Mouse (Mus musculus) embryo, embryonic 11.5 days (tissue): ENCODE results near the gene Spryd4.
"Not testable (repeated sequence)": the region's sequence is repeated elsewhere in the genome, so short reads cannot be mapped to it uniquely, and the experiment has no call there.

Source experiments
- DNase-seq: peaks from one replicate; pipeline ENCODE4 v3.0.0-alpha.2; 2012; ENCODE audit warnings: low read depth, low spot score

Gene Spryd4

DNA sequence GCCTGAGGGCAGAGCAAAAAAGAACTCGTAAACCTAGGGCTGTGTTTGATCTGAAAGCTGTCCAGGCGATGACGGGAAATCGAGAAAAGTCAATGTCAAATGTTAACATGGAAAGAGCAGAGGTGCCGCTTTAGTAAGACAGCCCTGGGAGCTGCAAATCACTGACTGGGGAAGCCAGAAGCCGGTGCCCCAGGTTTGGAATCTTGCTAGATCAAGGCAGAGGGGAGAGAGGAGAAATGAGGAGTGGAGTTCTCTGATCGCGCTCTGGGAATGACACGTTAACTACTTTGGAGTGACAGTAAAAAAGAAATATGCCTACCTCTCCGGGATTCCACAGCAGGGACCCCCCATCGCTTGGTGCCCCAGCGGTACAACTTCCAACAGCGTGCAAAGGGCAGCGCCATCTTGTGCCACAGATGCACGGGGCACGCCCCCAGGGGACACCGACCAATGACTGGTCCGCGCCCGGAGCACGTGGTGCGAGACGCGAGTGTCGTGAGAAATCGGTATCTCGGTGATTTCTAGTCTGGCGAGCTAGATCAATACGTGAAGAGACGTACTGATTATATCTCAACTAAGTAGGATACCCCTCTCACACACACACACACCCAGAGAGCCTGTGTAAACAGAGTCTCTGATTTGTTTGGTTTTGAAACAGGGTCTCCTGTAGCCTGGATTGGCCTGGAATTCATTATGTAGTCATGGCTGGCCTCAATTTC, at the start of gene Spryd4:
Gene Spryd4, minus strand, starts transcription at position 418 of the 719 bp plus-strand sequence.
- peak; percentile 87 for DNase-seq

- DNase-seq: not testable (repeated sequence)
These were observed 48.8 kb upstream of the Spryd4 start for GRCm38 (mm10) chr10:128260376-128260775.

GRCm38 (mm10) chr10:128259946-128260345, 48.3 kb upstream of the Spryd4 start:
- DNase-seq: no peak

DNA sequence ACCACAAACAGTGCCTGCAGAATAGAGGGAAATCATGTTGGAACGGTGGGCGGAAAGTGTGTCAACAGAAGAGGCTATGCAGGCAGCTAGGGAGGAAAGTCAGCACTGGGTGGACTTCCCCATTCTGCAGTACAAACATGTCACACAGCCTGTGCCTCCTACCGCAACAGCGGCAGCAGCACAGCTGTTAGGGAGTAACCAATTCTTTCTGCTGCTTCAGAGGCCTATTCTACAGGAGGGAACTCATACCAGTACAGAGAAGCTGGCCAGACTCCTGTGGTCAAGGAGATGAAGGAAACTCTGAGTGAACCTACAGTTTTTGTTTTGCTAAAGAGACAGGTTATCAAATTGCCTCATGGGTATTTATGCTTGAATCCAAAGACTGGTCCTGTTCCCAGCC, 47.3 kb upstream of the Spryd4 start:
- no peak for DNase-seq

DNA sequence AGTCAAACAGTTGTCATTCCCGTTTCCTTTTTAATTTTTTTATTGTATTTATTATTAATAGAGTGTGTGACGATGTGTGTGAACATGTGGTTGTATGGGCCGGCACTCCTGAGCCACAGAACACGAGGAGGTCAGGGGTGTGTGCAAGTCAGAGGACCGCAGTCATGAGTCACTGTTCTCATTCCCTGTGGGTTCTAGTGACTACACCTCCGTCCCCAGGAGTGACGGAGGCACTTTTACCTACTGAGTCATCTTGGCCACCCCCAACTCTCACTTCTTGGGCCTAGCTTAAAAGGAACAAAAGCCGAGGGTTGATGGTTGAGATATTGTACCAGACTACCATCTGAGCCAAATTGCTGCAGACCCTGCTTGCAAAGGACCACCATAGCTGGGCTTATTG, 44.7 kb upstream of the Spryd4 start:
- DNase-seq: no peak

DNA sequence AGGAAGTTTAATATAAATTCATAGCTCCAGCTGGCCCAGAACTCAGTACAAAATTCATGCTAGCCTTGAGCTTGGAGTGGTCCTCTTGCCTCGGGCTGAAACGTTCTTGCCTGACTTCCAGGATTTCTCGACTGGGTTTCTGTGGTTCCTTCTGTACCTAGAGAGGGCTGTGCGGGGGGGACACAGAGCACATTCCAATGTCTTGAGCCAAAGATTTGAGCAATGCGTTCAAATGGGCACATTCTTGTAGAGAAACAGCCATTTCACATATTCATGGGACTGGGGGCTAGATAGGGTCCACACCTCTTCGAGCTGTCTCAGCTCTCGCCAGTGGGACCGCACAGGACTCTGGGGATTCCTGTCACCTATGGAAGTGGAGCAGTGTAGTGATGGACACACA, 44.3 kb upstream of the Spryd4 start:
- no peak for DNase-seq

DNA sequence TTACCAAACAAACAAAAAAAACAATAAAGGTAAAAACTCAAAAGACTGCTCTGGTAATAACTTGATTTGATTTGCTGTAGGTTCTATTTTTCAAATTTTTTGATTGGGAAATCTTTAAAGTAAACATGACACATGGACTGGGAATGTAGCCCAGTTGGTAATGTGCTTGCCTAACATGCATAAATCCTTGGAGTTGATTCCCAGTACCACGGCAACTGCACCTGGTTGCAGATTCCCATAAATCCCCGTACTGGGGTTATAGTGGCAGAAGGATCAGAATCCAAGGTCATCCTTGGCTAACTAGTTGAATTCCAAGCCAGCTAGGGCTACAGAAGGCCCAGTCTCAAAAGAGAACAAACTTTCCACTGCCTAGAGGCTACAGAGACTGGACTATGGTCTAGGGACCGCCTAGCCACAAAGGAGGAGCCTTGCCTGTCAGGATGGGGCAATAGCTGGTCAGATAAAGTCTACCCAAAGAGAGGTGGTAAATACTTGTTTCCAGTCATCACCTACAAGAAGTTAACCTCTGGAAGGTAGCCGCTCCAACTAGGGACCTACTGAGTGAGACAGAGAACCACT, 42.2 kb upstream of the Spryd4 start, which contains the start of gene Apon:
Gene Apon, plus strand, starts transcription at position 420 of the 579 bp plus-strand sequence.
- DNase-seq: no peak

GRCm38 (mm10) chr10:128250565-128250964, 39.0 kb upstream of the Spryd4 start:
- no peak for DNase-seq

GRCm38 (mm10) chr10:128247020-128247732, 35.6 kb upstream of the Spryd4 start:
- no peak for DNase-seq

DNA sequence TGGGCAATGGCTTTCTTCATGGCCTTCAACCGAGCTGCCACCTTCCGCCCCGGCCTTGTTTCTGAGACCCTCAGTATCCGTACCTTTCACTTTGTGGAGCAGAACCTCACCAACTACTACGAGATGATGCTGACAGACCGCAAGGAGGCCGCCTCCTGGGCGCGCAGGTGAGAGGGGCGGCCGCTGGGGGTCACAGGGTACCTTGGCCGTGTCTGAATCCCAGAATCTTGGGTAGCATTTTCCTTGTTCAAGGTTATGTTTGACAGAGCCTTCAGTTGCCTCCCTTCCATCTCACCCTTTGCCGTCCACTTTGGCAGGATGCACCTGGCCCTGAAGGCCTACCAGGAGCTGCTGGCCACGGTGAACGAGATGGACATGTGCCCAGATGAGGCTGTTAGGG, 32.5 kb upstream of the Spryd4 start:
- no peak for DNase-seq

DNA sequence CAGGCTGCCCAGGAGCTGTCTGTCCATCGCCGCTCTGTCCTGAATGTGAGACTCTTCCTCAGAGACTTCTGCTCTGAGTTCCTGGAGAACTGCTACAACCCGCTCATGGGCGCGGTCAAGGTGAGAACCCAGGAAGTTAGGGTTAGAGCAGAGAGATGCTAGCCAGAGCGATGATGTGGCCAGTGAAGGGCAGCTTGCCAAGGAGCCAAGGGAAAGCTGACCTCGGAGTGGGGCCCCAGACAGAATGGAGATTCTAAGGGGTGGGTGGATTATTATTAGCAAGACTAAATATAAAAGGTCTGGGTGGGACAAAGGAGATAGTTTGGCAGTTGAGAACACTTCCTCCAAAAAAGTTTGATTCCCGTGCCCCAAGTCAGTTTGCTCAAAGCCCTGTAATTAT, 31.6 kb upstream of the Spryd4 start:
- no peak for DNase-seq

- no peak for DNase-seq
These were observed 28.5 kb upstream of the Spryd4 start for GRCm38 (mm10) chr10:128240131-128240530.

DNA sequence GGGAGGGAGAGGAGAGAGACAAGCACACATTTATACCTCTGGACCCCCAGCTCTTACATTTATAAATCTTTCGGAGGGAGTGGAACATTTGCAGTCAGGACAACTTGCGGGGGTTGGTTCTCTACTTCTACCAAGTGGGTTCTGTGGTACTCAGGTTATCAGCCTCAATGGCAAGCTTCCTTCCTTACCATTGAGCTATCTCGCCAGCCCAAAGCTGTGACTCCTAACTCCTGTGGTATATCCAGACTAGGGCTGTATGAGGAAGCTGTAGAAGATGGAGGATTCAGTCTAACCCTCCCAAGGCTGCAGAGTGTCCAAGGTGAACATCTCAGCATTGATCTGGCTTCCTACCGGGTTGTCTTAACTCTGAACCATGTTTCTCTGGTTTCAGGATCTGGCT, 27.5 kb upstream of the Spryd4 start:
- no peak for DNase-seq

DNA sequence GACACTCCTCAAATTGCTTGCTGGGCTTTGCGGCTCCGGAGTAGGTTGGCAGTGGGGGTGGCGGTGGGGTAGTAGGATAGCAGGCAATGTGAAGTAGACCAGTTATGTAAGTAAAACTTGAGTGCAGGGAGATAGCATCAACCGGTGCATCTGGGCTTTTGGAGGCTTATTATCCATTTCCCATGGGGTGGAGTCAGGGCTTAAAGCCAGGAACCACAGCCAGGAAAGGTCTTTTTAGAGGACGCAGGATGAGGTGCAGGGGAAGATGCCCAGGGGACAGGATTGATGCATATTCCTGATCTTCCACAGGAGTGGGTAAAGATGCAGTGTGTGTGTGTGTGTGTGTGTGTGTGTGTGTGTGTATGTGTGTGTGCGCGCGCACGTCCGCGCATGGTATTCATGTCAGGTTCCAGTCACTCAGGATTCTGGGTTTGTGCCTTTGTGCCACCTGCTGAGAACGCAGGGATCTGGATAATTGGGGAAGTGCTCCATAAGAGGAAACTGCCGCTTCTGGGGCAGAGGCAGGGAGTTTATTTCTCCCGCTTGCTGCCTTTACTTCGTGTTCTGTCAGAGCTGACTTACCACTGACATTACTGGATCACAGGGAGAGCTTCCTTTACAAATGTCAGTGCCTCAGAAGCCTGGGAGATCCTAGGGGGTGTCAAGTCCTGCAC, 26.3 kb upstream of the Spryd4 start:
- DNase-seq: no peak

DNA sequence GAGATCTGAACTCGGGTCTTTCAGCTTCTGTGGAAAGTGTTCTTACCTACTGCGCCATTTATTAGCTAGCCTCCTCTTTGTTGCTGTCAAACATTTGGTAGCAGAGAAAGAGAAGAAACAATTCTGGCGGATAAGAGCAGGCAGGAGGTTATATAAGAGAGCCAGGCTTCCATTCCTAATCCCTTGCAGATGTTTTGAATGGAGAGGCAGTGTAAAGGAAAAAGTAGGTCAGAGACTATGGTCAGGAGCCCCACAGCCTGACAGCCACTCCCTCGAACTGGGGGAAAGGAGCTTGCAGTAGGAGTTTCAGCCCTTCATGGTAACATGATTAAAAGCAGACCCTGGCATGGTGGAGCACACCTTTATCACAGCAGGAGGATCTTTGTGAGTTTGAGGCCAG, 24.7 kb upstream of the Spryd4 start:
- no peak for DNase-seq

DNA sequence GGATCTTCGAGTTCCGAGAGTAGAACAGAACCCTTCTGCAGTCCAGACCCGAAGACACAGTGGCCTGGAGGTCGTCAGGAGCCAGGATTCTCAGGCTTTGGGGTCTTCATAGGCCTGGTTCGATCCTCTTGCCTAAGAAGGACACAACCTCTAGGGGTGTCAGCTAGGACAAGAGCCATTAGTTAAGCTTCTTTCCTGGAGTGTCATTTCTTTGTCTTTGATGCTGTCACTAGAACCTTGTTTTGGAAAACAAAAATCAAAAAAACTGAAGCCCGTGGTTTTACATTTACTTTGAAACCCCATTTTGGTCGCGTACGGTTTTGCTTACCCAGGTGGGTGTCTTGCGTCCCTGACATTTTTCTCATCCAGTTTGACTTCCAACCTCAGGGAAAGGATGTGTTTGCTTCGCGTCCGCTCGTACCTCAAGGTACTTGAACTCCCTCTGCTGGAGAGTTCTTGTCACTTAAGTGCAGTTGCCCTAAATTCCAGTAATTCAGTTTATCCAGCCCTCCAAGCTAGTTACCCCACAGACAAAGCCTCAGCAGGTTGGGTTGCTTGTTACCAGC, 20.9 kb upstream of the Spryd4 start:
- peak; percentile 64 for DNase-seq

- peak; percentile 68 for DNase-seq
These were observed 20.3 kb upstream of the Spryd4 start, which contains the start of gene Timeless for GRCm38 (mm10) chr10:128231697-128232419. Timeless (plus strand) TSS chr10:128232065.

- DNase-seq: no peak
These were observed 19.5 kb upstream of the Spryd4 start for GRCm38 (mm10) chr10:128231146-128231545.

DNA sequence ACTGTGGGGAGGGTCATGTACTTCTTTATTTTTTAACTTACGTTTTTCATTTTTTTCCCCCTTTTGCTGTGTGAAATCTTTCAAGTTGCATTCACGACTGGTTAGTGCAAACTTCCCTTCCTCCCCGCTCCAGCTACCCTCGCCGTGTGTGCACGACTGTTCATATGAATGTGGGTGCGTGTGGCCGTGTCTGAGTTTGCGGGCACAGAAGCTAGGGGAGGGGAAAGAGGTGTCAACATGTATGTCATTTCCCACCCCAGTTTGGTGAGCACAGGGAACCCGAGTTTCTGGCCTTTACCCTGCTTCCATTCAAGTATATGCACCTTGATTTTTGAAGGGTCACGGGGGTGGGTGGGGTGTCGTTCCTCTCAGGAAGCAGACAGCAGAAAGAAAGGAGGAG, 19.0 kb upstream of the Spryd4 start:
- no peak for DNase-seq

DNA sequence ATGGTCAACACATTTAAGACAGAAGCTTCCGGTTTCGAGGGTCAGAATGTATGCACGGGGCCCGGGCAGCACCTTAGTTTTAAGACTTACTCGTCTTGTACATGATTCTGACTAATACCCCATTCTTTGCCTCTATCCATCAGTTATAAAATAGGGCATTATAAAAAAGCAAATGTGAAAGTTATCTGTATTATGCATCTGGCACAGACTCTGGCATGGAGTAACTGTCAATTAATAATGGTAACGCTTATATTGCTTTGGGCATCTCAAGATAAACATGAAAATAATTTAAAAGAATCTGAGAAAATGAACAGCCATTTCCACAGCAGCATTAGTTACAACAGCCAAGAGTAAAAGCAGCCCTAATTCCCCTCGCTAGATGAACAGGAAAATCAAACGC, 16.4 kb upstream of the Spryd4 start:
- DNase-seq: no peak

GRCm38 (mm10) chr10:128227592-128227991, 16.0 kb upstream of the Spryd4 start:
- DNase-seq: no peak
